Mouse (Mus musculus) forebrain, embryonic 14.5 days (tissue): Measurements from ENCODE around the gene Dclre1a. TPM values are rescaled to one million over a fixed set of nuclear protein-coding genes. Genes with fewer than 3 reads are reported as not detected.

ENCODE experiments used
- ATAC-seq: fragments of 200-750 bp; cut with Nextera tagmentation; 2 replicates; pipeline ENCODE4 v1.8.0; 2017; ENCODE audit warnings: mild to moderate bottlenecking, moderate library complexity
- DNase-seq: peaks from one replicate; pipeline ENCODE4 v3.0.0-alpha.2; 2015; ENCODE audit warnings: low spot score
- H3K27ac ChIP-seq: fragments of 300-500 bp; sonication (generic); 2 replicates; pipeline ENCODE4 v1.5.1; 2014; ENCODE audit warnings: low read depth, mild to moderate bottlenecking, control low read depth, low read length, moderate library complexity
- H3K27me3 ChIP-seq: fragments of 300-500 bp; sonication (generic); replicated peaks from 2 replicates; pipeline ENCODE4 v1.6.1; 2014; ENCODE audit warnings: low read length, control low read depth, mixed read lengths; ENCODE audit not compliant: control insufficient read depth, insufficient read depth
- H3K36me3 ChIP-seq: fragments of 300-500 bp; sonication (generic); 2 replicates; pipeline ENCODE4 v1.6.1; 2014; ENCODE audit warnings: low read length, control low read depth; ENCODE audit not compliant: control insufficient read depth, insufficient read depth
- H3K4me1 ChIP-seq: fragments of 300-500 bp; sonication (generic); 2 replicates; pipeline ENCODE4 v1.6.1; 2014; ENCODE audit warnings: antibody characterized with exemption, low read length, control low read depth; ENCODE audit not compliant: control insufficient read depth, insufficient read depth
- H3K4me2 ChIP-seq: fragments of 300-500 bp; sonication (generic); 2 replicates; pipeline ENCODE4 v1.6.1; 2014; ENCODE audit warnings: mild to moderate bottlenecking, control low read depth, low read length
- H3K4me3 ChIP-seq: fragments of 300-500 bp; sonication (generic); 2 replicates; pipeline ENCODE4 v1.5.1; 2014; ENCODE audit warnings: low read depth, low read length, control low read depth
- H3K9ac ChIP-seq: fragments of 300-500 bp; sonication (generic); 2 replicates; pipeline ENCODE4 v1.6.1; 2014; ENCODE audit warnings: mild to moderate bottlenecking, low read length, control low read depth, moderate library complexity
- H3K9me3 ChIP-seq: fragments of 300-500 bp; sonication (generic); replicated peaks from 2 replicates; pipeline ENCODE4 v1.6.1; 2016; ENCODE audit warnings: low read length, control low read depth, mixed read lengths; ENCODE audit not compliant: control insufficient read depth
- WGBS: fragments of 180-500 bp; shearing (Covaris S2); extraction: QIAGEN DNeasy Blood & Tissue Kit; methylation state at CpG from one replicate; pipeline ENCODE4 v1.1.7; 2014; 5-methylcytosine and 5-hydroxymethylcytosine counted together
- polyA plus RNA-seq: library from polyadenylated mRNA; unstranded; fragments of >200 nt; fragmentation: Nextera tagmentation; extraction: Ambion mirVana; gene quantifications from 2 replicates; pipeline ENCODE4 v1.2.1, GENCODE M21; 2014

Dclre1a gene
- polyA plus RNA-seq, 1 experiment from 2014 or later = 10.1 TPM

DNA sequence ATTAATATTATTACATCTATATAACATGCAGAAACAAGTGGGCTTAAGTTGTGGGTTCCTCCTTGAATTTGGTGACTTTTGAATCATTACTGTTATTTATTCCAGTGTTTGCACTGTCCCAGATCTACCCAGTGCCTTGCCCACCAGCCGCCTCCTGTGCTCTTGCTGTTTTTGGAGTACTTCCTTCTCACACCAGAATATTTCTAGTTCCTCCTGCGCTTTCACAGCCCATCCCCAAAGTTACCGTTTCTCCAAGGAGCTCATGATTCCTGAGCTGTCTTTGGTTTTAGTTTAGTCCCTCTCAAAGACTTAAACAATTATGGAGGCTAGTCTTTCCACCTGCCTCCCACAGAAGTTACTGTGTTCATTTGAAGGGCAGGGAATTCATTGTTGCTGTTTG is 15.4 kb upstream of the Dclre1a start:
- no peaks in the 10 kb centered on the region for H3K4me1 ChIP-seq
- H3K9ac ChIP-seq = no peak overlapping the region
- H3K36me3 ChIP-seq = peaks cover 7% of the 10 kb centered on the region; the same call in 1 of the 2 replicates
- H3K4me3 ChIP-seq = no peak overlapping the region
- no peak for DNase-seq
- H3K4me2 ChIP-seq = no peak overlapping the region
- H3K27ac ChIP-seq = no peak overlapping the region
- no peak for ATAC-seq
- 93% methylated on average over 3 of the region's 3 CpGs for WGBS
- H3K9me3 ChIP-seq = no peaks in the 10 kb centered on the region
- no peaks in the 10 kb centered on the region for H3K27me3 ChIP-seq

DNA sequence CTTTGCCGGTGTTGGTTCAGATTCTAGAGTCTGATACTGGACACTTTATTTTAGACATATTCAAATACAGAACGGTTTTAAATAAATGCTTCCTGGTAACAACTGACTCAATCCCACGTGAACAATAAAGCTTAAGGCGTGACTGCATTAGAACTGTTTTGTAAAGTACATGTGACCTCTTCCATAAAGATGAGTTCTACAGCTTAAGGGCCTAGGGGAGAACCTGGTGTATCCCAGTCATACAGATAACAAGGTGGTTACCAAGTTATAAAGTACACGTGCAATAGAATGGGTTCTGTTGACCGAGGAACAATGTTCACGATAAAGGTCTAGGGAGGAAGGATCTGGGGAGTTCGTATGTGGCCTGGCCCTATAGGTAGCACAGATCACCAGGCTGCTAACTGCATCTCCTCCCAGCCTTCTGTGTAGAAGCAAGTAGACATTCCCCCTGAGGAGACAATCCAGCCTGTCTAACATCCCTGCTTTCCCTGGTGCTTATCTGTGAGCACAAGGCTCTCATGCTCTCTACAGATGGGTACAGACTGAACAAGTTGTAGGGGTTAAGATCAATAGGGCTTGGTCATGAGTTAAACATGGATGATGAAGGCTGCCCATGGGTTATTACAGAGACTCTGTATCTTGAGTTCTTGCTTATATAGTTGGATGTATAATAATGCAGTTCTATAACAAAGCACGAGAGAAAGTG is 14.6 kb upstream of the Dclre1a start:
- Histone ChIP-seq H3K4me2 (no peak overlapping the region), H3K9me3 (no peaks in the 10 kb centered on the region), H3K4me3 (no peak overlapping the region), H3K27ac (no peak overlapping the region), H3K9ac (no peak overlapping the region), H3K4me1 (no peaks in the 10 kb centered on the region), H3K27me3 (no peaks in the 10 kb centered on the region), H3K36me3 (peaks cover 9% of the 10 kb centered on the region; the same call in 1 of the 2 replicates)
- 95% methylated on average over 9 of the region's 9 CpGs for WGBS
- ATAC-seq = no peak
- DNase-seq = no peak

DNA sequence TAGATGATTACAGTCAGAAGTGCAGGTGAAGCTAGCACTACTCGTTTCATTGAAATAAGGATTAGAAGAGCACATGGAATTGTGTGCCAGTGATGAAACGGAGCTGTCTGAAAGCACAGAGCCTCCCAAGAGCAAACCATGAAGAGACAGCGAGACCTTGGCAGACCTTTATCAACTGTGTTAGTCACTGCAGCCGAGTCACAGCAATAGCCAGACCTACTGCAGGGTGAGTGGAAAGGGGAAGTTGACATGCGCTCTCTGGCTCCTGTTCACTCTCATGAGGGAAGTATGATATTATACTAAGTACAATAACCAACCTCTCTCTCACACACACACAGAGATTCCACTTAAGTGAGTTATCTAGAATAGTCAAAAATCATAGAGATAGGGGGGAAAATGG is 8.0 kb upstream of the Dclre1a start:
- WGBS = 88% methylated on average over 5 of the region's 5 CpGs
- no peak overlapping the region for H3K4me3 ChIP-seq
- H3K4me2 ChIP-seq = no peak overlapping the region
- H3K27me3 ChIP-seq = no peaks in the 10 kb centered on the region
- no peak for ATAC-seq
- peaks cover 49% of the 10 kb centered on the region for H3K36me3 ChIP-seq
- H3K27ac ChIP-seq = no peak overlapping the region
- no peaks in the 10 kb centered on the region for H3K9me3 ChIP-seq
- H3K4me1 ChIP-seq = no peaks in the 10 kb centered on the region
- no peak for DNase-seq
- H3K9ac ChIP-seq = no peak overlapping the region

DNA sequence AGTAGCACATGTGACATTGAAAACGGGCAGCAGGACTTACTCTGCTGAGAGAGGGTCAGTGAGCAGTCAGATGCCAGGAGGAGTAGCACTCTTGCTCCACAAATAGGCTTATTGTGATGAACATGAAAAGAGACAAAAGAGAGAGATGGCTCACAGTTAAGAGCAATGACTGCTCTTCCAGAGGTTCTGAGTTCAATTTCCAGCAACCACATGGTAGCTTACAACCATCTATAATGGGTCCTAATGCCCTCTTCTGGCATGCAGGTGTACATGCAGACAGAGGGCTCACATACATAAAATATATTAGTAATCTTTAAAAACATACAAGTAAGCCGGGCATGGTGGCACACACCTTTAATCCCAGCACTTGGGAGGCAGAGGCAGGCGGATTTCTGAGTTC is 5.2 kb upstream of the Dclre1a start:
- 94% methylated on average over 3 of the region's 3 CpGs for WGBS
- DNase-seq = no peak

DNA sequence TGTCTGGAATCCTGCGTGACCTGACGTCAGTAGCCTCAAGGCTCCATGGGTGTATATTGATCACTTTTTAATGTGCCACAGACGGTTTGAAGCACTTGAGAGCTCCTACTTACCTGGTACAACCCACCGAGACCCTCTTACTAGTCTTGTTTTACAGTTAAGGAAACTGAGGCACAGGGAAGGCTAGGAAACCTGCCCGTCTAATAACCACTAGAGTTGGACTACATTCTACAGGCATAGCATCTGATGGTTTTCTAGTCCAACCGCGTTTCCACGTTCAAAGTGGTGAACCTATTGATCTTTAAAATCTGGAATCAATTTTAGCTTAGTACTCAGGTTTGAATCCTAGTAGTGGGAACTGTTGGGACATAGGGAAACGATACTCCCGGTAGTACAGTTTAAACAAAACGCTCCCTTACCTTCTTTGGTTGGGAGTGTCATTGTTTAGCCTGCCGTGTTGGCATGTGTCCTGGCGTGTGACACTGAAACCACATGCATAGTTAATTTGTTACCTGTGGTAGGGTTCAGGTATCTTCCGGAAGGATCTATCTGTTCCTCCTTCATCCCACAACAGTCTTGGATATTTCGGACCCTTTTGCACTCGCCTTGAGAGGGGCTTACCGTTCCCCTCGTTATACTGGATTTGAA is 1.1 kb upstream of the Dclre1a start:
- Histone ChIP-seq H3K4me3 (peak overlapping the region; percentile 95), H3K36me3 (peaks cover 28% of the 10 kb centered on the region), H3K9me3 (no peaks in the 10 kb centered on the region), H3K9ac (peak overlapping the region; percentile 98), H3K27me3 (no peaks in the 10 kb centered on the region), H3K4me2 (peak overlapping the region; percentile 80), H3K4me1 (peaks cover 19% of the 10 kb centered on the region), H3K27ac (peak overlapping the region; percentile 92)
- DNase-seq (peak; percentile 35), ATAC-seq (peak; percentile 54)
- 18% methylated on average over 18 of the region's 18 CpGs for WGBS

More for the DNA sequence above, 5.2 kb upstream of the Dclre1a start:
- Histone ChIP-seq H3K27ac (no peak overlapping the region), H3K4me2 (no peak overlapping the region), H3K36me3 (peaks cover 40% of the 10 kb centered on the region), H3K27me3 (no peaks in the 10 kb centered on the region), H3K9me3 (no peaks in the 10 kb centered on the region), H3K4me1 (peaks cover 15% of the 10 kb centered on the region), H3K4me3 (no peak overlapping the region), H3K9ac (no peak overlapping the region)
- no peak for ATAC-seq

DNA sequence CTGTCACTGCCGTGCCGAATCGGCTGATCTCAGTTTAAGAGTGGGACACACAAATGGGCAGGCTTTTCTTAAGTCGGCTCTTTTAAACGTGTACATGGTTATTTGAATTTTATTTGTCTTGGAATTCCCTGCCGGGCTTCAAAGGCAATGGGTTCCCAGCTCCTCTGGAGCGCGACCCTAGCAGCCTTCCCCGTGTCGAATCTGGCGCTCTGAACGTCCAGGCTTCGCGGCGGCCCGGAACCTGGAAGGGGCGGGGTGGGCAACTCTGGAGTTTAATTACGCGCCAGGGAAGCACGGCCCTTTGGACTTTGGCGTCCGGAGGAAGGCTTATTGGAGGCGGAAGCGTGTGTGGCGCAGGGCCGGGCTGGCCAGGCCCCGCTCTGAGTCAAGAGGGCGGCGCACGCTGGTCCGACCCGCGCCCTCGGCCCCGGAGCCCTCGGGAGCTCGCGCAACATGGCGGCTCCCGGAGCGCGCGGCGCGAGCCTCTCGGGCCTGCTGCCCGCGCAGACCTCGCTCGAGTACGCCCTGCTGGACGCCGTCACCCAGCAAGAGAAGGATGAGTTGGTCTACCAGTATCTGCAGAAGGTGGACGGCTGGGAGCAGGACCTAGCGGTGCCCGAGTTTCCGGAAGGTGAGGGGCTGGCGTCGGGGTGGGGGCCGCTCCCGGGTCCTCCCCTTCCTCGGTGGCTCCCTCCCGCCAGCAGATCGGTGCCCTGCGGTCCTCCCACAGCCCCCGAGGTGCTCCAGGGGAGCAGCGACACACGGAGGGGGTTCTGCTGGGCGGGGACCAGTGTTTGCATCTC is 409 bp upstream of the Dclre1a start, which contains the start of gene Nhlrc2:
TSS of gene Nhlrc2 (plus strand) at position 32 of the 803 bp plus-strand sequence.
- DNase-seq (peak; percentile 86), ATAC-seq (peak; percentile 89)
- H3K27me3 ChIP-seq = no peaks in the 10 kb centered on the region
- no peaks in the 10 kb centered on the region for H3K9me3 ChIP-seq
- H3K36me3 ChIP-seq = peaks cover 26% of the 10 kb centered on the region
- H3K4me2 ChIP-seq = peak within 1 kb of the TSS; percentile 80
- under 1% methylated on average over 67 of the region's 69 CpGs for WGBS
- peaks cover 19% of the 10 kb centered on the region for H3K4me1 ChIP-seq
- H3K4me3 ChIP-seq = peak within 1 kb of the TSS; percentile 95
- H3K27ac ChIP-seq = peak within 1 kb of the TSS; percentile 92
- H3K9ac ChIP-seq = peak within 1 kb of the TSS; percentile 98

DNA sequence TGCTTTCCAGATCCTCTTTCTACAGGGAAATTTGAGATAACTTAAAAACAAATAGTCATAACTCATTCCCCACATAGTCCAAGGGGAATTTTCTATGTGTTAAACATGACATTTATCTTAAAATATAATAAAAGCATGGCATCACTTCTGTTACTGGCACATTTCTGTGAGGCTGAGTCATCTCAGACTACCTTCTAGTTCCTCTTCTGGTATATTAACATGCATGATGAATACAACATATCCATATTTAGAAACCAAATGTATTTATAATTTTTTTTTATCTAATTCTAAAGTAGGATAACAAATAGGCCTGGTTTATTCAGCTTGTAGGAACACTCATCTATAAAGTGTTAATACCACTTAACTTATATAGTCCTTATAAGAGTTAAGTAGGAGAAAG is 2.0 kb downstream of the Dclre1a start:
- Histone ChIP-seq H3K4me3 (no peak overlapping the region), H3K9me3 (no peaks in the 10 kb centered on the region), H3K4me1 (peaks cover 19% of the 10 kb centered on the region), H3K27me3 (no peaks in the 10 kb centered on the region), H3K27ac (no peak overlapping the region), H3K9ac (no peak overlapping the region), H3K4me2 (no peak overlapping the region), H3K36me3 (0 out of 2 replicates have a peak, but pooled peaks cover 10% of the 10 kb centered on the region)
- no peak for ATAC-seq
- no peak for DNase-seq

DNA sequence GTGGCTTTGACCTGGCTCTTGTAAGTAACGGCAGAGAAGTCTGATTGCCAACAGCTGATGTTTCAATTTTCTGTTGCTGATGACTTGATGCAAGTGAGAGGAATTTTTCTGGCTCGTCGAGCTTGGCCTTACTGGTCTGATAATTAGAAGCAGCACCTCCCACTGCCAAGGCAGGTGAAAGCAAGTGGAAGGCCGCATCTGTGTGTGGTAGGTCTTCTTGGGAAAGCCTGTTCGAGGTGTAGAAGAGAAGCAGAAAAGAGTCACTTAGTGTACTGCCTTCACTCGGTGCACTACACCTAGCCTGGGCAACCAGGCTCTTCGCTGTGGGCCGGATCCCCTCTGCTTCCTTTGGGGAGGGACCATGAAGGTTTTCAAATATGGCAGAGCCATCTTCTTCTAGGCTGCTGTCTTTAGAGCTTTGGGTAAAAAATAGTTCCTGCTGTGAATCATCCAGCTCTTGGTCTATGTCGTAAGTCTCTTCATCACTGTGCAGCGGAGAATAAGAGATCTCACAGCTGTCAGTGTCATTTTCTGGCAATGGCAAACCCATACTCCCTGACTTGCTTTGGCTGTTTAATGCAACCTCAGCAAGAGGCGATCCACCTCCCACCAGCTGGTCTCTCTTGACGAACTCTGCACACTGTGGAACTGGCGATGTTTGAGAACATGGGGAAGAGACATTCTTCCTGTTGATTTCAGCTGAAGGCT is 3.2 kb downstream of the Dclre1a start:
- Histone ChIP-seq H3K36me3 (0 out of 2 replicates have a peak, but pooled peaks cover 10% of the 10 kb centered on the region), H3K9me3 (no peaks in the 10 kb centered on the region), H3K4me1 (peaks cover 13% of the 10 kb centered on the region), H3K27me3 (no peaks in the 10 kb centered on the region), H3K9ac (no peak overlapping the region), H3K4me2 (no peak overlapping the region), H3K4me3 (no peak overlapping the region), H3K27ac (no peak overlapping the region)
- 92% methylated on average over 13 of the region's 13 CpGs for WGBS
- ATAC-seq = no peak
- no peak for DNase-seq
